Mouse (Mus musculus): ENCODE measurements around the gene Atoh8.

- TF ChIP-seq CTCF (IDR thresholded peaks at IDR 0.05; ENCODE audit: low read depth) = no peak
- TF ChIP-seq EP300 (IDR thresholded peaks at IDR 0.05; ENCODE audit: low read depth) = no peak
Observed at GRCm38 (mm10) chr6:72244144-72244549, 8.8 kb upstream of the Atoh8 start.

All from liver, embryonic 14.5 days (tissue).